Mouse (Mus musculus): ENCODE measurements around the gene Gpx7. TPM values are rescaled to one million over a fixed set of nuclear protein-coding genes. Genes with fewer than 3 reads are reported as not detected.

Gene Gpx7
- polyA plus RNA-seq (2015; fragmentation: Nextera tagmentation; extraction: Ambion mirVana): 86.0 and 102 TPM in 2 replicates

DNA sequence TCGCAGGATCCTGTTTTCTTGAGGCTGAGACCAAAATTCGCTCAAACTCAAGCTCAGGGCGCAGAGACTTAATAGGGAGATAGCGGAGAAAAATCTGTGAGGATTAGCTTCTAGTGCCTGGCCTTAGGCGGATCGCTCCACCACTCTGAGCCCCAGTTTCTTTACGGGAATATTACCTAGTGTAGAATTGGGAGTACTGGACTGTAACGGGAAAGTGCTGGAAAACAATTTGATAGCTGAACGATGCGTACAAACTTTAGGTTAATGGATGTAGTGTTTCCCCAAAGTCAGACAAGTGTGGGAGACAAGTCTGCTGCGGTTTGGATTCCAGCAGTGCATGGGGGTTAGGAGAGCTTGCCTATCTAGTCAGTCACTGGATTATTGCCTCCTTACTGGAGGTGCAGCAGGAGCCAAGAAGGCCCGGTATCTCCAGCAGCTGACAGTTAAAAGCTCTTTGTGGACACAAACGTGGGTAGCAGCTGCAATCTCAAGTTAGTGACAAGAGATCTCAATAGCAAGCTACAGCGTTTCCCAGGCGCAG, at the start of gene Gpx7:
Gene Gpx7, minus strand, starts transcription at position 101 of the 541 bp plus-strand sequence.
- H3K27ac ChIP-seq: peak within 1 kb of the TSS; percentile 83
- H3K9me3 ChIP-seq: no peaks in the 10 kb centered on the region
- H3K36me3 ChIP-seq: peaks cover 12% of the 10 kb centered on the region
- ATAC-seq (ENCODE audit: insufficient number of reproducible peaks, insufficient read depth, low FRiP score, low TSS enrichment, low read depth): no peak
- 7% methylated on average over 15 of the region's 15 CpGs for WGBS
- peaks cover 23% of the 10 kb centered on the region for H3K4me1 ChIP-seq
- H3K9ac ChIP-seq: peak within 1 kb of the TSS; percentile 86
- H3K4me2 ChIP-seq: peak within 1 kb of the TSS; percentile 83
- H3K27me3 ChIP-seq: no peaks in the 10 kb centered on the region
- peak within 1 kb of the TSS; percentile 57 for H3K4me3 ChIP-seq

DNA sequence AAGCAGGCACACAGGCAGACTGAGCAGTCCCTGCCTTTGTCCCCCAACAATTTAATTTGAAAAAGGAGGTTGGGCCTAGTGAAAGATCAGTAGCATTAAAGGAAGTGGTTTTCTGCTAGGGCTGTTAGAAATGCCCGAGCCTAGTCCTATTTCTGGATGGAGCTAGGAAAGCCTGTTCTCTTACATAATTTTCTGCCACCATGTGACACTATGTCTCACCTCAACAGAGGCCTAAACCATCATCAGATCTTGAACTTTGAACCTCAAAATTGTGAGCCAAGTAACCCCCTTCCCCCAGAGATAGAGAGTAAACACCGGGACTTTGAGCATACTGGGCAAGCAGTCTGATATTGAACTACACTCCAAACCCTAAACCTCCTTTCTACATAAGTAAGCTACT, 49.3 kb upstream of the Gpx7 start:
- Histone ChIP-seq H3K9ac (no peak overlapping the region), H3K9me3 (no peaks in the 10 kb centered on the region), H3K4me2 (no peak overlapping the region), H3K27me3 (no peaks in the 10 kb centered on the region), H3K36me3 (no peaks in the 10 kb centered on the region), H3K4me1 (peaks cover 8% of the 10 kb centered on the region), H3K4me3 (no peak overlapping the region), H3K27ac (no peak overlapping the region)
- 61% methylated on average over 2 of the region's 2 CpGs for WGBS
- ATAC-seq (ENCODE audit: insufficient number of reproducible peaks, insufficient read depth, low FRiP score, low TSS enrichment, low read depth): no peak

DNA sequence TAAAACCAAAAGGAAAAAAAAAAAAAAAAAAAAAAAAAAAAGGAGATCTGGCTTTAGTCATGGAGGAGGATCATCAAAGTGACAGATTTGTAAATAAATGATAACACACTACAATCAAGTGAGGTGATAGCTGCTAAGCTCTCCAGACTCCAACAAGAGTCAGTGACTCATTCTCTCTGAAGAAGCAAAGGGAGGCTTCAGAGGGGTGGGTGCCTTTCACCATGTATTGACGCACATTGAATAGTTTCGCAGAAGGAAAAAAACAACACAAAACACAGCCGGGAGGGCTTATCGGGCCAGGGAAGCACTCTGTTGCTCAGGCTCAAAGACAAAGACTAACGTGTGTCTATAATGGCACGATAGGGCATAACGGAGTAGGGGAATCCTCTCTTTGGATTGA, 41.3 kb upstream of the Gpx7 start:
- H3K4me1 ChIP-seq: no peaks in the 10 kb centered on the region
- no peak overlapping the region for H3K27ac ChIP-seq
- WGBS: 87% methylated on average over 7 of the region's 7 CpGs
- no peaks in the 10 kb centered on the region for H3K36me3 ChIP-seq
- no peak overlapping the region for H3K9ac ChIP-seq
- no peak overlapping the region for H3K4me2 ChIP-seq
- H3K27me3 ChIP-seq: no peaks in the 10 kb centered on the region
- no peak for ATAC-seq (ENCODE audit: insufficient number of reproducible peaks, insufficient read depth, low FRiP score, low TSS enrichment, low read depth)
- H3K4me3 ChIP-seq: no peak overlapping the region
- no peaks in the 10 kb centered on the region for H3K9me3 ChIP-seq

DNA sequence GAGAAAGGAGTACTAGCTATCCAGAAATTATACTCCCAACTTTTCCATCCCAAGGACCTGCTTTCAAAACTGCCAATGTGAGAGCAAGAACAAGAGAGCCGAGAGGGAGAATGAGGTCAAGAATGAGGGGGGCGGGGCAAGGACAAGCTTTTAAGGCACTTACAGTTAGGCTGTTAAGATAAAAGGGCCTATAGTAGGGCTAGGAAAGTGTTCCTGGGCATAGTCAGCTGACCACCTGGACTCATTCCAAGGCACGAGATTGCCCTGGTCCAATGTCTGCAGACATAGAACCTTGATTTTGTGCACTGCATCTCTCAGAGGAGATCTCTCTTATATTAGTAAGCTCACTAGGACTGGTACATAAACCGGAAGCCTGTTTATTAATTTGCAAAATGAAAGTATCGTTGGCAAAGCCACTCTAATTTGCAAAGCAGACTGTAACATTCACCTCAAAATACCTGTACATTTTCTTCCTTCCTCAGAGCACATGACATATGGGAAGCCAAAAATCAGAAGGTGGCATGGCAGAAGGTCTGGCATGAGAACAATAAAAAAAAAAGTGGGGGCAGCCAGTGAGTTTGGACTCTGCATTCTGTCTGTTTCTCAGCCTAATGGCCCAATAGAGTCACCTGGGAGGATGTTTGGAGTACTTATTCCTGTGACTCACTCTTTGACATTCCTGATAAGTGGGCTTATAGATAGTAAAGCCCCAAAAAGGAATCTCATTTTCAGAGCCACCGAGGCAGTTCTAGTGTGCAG, 31.5 kb upstream of the Gpx7 start:
- no peaks in the 10 kb centered on the region for H3K36me3 ChIP-seq
- H3K9ac ChIP-seq: no peak overlapping the region
- no peak overlapping the region for H3K27ac ChIP-seq
- H3K4me1 ChIP-seq: peaks cover 18% of the 10 kb centered on the region
- no peak overlapping the region for H3K4me2 ChIP-seq
- no peak overlapping the region for H3K4me3 ChIP-seq
- H3K27me3 ChIP-seq: no peaks in the 10 kb centered on the region
- WGBS: 68% methylated on average over 6 of the region's 6 CpGs
- no peak for ATAC-seq (ENCODE audit: insufficient number of reproducible peaks, insufficient read depth, low FRiP score, low TSS enrichment, low read depth)
- H3K9me3 ChIP-seq: no peaks in the 10 kb centered on the region

DNA sequence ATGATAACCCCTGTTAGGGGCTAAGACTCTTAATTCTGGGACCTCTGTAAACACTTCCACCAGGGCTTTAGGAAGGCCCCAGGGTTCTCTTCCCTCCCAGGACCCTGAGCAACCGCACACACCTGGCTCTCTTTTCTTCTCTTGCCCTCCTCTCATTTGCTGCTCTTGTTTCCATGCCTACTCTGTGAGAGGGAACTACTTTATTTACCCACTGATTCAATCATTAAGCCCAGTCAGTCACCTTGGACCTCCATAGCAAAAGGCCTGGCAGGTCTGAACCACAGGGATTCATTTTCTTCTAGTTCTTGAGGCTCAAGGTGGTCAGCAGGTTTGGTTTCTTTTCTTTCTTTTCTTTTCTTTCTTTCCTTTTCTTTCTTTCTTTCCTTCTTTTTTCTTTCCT, 29.5 kb upstream of the Gpx7 start:
- H3K27ac ChIP-seq: no peak overlapping the region

DNA sequence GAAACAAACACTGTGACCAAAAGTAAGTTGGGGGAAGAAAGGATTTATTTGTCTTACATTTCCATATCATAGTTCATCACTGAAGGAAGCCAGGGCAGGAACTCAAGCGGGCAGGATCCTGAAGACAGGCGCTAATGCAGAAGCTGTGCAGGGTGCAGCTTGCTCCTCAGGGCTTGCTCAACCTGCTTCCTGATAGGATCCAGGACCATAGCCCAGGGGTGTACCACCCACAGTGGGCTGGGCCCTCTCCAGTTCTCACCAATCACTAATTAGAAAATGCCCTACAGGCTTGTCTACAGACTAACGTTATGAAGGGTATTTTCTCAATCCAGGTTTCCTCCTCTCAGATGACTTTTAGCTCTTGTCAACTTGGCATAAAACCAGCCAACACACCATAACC, 28.9 kb upstream of the Gpx7 start:
- Histone ChIP-seq H3K27ac (no peak overlapping the region), H3K27me3 (no peaks in the 10 kb centered on the region), H3K4me1 (peaks cover 42% of the 10 kb centered on the region), H3K9me3 (no peaks in the 10 kb centered on the region), H3K9ac (no peak overlapping the region), H3K4me2 (no peak overlapping the region), H3K36me3 (no peaks in the 10 kb centered on the region), H3K4me3 (no peak overlapping the region)
- no peak for ATAC-seq (ENCODE audit: insufficient number of reproducible peaks, insufficient read depth, low FRiP score, low TSS enrichment, low read depth)
- 39% methylated on average over 3 of the region's 3 CpGs for WGBS

More for the DNA sequence above, 29.5 kb upstream of the Gpx7 start:
- Histone ChIP-seq H3K9me3 (no peaks in the 10 kb centered on the region), H3K36me3 (no peaks in the 10 kb centered on the region), H3K4me2 (no peak overlapping the region), H3K9ac (no peak overlapping the region), H3K4me1 (peaks cover 36% of the 10 kb centered on the region), H3K4me3 (no peak overlapping the region), H3K27me3 (no peaks in the 10 kb centered on the region)
- 73% methylated on average over 1 of the region's 1 CpGs for WGBS
- no peak for ATAC-seq (ENCODE audit: insufficient number of reproducible peaks, insufficient read depth, low FRiP score, low TSS enrichment, low read depth)

DNA sequence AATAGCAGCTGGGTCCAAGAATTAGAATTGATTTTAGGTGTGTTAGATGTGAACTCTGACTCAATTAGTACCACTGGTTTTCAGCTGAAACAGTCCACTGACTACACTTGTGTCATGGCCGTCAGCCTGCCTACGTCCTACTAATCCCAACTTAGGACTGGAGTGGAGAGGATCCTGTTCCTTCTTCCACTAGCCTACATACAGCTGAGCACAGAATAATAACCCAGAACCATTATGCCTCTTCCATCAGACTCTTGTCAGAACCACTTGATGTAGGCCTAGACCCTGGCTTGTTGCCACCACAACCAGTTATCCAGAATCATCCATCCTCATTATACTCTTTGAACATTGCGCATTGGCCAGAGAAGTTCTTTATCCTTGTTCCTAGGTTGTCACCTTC, 28.0 kb upstream of the Gpx7 start:
- H3K9ac ChIP-seq: no peak overlapping the region
- H3K4me2 ChIP-seq: no peak overlapping the region
- 96% methylated on average over 3 of the region's 3 CpGs for WGBS
- peaks cover 43% of the 10 kb centered on the region for H3K4me1 ChIP-seq
- H3K36me3 ChIP-seq: no peaks in the 10 kb centered on the region
- H3K27me3 ChIP-seq: no peaks in the 10 kb centered on the region
- H3K9me3 ChIP-seq: no peaks in the 10 kb centered on the region
- no peak overlapping the region for H3K4me3 ChIP-seq
- no peak overlapping the region for H3K27ac ChIP-seq
- ATAC-seq (ENCODE audit: insufficient number of reproducible peaks, insufficient read depth, low FRiP score, low TSS enrichment, low read depth): no peak

DNA sequence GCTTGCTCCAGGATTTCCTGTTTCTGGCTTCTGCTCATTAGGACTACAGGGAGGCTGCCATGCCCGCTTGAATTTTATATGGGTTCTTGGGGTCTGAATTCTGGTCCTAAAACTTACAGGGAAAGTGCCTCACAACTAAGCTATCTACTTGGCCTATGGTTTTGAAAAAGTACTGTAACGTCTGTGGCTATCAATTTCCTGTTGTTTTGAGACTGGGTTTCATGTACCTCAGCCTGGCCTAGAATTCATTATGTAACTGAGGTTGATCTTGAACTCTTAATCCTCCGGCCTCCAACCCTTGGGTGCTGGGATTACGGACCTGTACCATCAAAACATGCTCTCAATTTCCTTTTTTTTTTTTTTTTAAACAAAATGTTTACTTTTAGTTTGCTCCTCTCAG, 27.5 kb upstream of the Gpx7 start:
- no peak for ATAC-seq (ENCODE audit: insufficient number of reproducible peaks, insufficient read depth, low FRiP score, low TSS enrichment, low read depth)
- WGBS: 72% methylated on average over 4 of the region's 4 CpGs
- H3K27ac ChIP-seq: peak overlapping the region; percentile 44; the same call in 1 of the 2 replicates
- no peaks in the 10 kb centered on the region for H3K27me3 ChIP-seq
- no peaks in the 10 kb centered on the region for H3K9me3 ChIP-seq
- peaks cover 43% of the 10 kb centered on the region for H3K4me1 ChIP-seq
- no peak overlapping the region for H3K4me3 ChIP-seq
- H3K4me2 ChIP-seq: no peak overlapping the region
- H3K36me3 ChIP-seq: no peaks in the 10 kb centered on the region
- no peak overlapping the region for H3K9ac ChIP-seq

DNA sequence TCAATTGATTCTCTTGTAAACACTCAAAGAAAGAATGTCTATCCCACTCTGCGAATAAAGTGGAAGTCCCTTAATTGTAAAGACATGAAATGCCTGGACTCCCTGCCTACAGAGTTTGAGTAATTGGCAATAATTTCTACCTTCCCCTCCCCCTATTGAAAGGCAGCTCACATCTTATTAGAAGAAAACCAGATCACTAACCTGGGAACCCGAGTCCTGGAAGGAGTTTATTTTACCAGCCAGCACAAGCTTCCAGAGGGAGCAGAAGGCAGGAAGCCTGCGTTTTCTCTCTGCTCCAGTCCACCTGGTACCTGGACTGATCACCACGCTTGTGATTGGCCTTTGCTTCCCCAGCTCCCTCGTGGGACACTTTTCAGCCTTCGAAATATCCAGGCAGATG, 26.6 kb upstream of the Gpx7 start:
- WGBS: 24% methylated on average over 6 of the region's 6 CpGs
- Histone ChIP-seq H3K9me3 (no peaks in the 10 kb centered on the region), H3K4me1 (peaks cover 43% of the 10 kb centered on the region), H3K27me3 (no peaks in the 10 kb centered on the region), H3K9ac (no peak overlapping the region), H3K4me2 (no peak overlapping the region), H3K27ac (peak overlapping the region; percentile 55; the same call in 1 of the 2 replicates), H3K4me3 (no peak overlapping the region), H3K36me3 (no peaks in the 10 kb centered on the region)
- no peak for ATAC-seq (ENCODE audit: insufficient number of reproducible peaks, insufficient read depth, low FRiP score, low TSS enrichment, low read depth)

DNA sequence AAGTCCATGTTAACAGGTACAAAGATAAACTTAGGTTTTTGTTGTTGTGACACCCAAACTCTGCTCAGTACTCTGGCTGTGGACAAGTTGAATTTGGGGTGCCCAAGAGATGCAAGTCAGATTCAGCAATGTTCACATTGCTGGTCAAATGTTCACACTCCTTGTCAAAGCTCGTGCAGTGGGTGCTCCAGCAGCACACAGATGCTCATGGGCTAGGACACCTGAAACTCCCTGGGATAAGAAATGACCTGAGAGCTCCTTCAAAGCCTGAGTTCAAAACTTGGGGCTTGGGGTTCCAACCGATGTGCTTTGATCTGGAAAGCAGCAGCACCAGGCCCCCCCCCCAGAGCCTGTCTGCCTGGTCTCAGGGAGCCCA, 24.8 kb upstream of the Gpx7 start:
- no peak overlapping the region for H3K4me3 ChIP-seq
- no peaks in the 10 kb centered on the region for H3K27me3 ChIP-seq
- H3K9me3 ChIP-seq: no peaks in the 10 kb centered on the region
- no peaks in the 10 kb centered on the region for H3K36me3 ChIP-seq
- no peak overlapping the region for H3K9ac ChIP-seq
- no peak overlapping the region for H3K4me2 ChIP-seq
- ATAC-seq (ENCODE audit: insufficient number of reproducible peaks, insufficient read depth, low FRiP score, low TSS enrichment, low read depth): no peak
- H3K4me1 ChIP-seq: peaks cover 36% of the 10 kb centered on the region
- WGBS: 19% methylated on average over 2 of the region's 2 CpGs
- peak overlapping the region; percentile 80 for H3K27ac ChIP-seq

DNA sequence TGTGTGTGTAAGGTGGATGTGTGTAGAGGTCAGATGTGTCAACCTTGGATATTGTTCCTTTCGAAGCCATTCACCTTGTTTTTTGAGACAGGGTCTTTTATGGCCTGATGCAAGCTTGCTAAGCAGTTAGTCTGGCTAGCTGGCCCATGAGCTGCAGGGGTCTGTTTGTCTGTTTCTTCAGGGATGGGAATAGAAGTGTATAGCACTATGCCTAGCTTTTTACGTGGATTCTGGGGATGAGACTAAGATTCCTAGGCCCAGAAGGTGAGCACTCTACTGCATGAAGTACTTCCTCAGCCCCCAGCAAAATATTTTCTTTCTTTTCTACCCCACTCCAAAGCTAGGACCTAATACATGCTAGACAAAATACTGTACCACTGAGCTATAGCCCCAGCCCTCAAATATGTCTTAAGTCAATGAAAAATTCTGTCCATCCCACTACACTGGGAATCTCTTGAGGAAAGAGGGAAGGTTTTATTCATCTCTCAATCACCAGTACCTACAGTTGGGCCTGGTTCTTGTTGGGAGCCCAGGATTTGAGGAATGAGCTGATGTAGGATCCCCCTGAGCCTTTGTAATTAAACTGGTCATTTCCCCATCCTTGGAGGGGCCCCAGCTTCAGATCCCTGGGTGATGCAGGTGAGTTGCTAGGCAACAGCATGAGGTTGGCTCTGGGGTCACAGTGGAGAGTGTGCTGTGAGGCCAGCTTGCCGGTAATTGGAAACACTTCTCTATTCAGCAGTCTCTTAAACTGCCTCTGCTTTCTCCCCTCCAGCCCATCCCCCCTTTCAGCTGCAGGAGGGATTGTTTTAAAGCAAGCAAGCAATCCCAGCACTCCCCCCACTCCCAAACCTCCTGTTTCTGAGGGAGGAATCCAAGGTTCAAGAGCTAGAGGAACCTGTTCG, 24.1 kb upstream of the Gpx7 start:
- peak overlapping the region; percentile 80 for H3K27ac ChIP-seq
- 0 out of 2 replicates have a peak overlapping the region, but pooled peaks have one; percentile 17 for H3K9ac ChIP-seq

More for the DNA sequence above, 24.1 kb upstream of the Gpx7 start:
- Histone ChIP-seq H3K36me3 (no peaks in the 10 kb centered on the region), H3K27me3 (no peaks in the 10 kb centered on the region), H3K4me2 (no peak overlapping the region), H3K9me3 (no peaks in the 10 kb centered on the region), H3K4me3 (no peak overlapping the region), H3K4me1 (peaks cover 36% of the 10 kb centered on the region)
- peak; percentile 77 for ATAC-seq (ENCODE audit: insufficient number of reproducible peaks, insufficient read depth, low FRiP score, low TSS enrichment, low read depth)
- WGBS: 32% methylated on average over 4 of the region's 4 CpGs
